9 mouse cellular contexts compared by ENCODE assay signal in the genomic region with DNA sequence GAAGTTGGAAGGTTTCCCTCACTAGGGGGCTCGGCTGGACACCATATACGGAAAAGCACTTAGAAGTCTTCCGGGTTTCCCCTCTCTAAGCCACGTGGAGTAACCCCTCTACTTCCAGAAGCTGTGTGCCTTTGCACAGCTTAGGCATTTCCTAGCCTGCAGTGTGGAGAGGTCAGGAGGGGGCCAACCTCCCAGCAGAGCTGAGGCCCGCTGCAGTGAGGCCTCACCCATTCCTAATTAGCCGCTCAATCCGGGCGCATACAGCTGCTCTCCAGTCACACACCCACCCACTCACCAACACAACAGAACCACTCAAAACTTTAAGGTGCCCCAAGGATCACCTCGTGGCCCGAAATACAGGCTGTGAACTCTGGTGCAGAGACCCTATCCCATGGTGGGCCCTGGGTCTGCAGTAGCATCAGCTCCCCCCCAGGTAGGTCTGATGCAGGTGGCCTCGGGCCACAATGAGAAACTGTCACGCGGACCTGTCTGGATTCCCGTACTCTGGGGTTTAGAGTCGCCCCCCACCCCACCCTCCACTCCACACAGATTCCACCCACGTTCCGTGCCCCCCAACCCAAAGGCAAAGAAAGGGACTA. TPM values are rescaled to one million over a fixed set of nuclear protein-coding genes. Genes with fewer than 3 reads are reported as not detected.
A peak's percentile ranks its signal among the peaks of the same experiment; 100 is the strongest.
DNase-seq lines count a peak whose midpoint lies in the region; ATAC-seq and TF ChIP-seq lines count a peak whose summit lies in the region.
"Had no signal": no experiment of that assay in that cellular context is flagged by ENCODE, and none has a peak within 500 bp of the region (broad histone marks: within the 10 kb centered on the region; RNA-seq: fewer than 3 reads in every experiment).

No protein-coding gene starts in this region.

- 4% methylated on average over 17 of the region's 17 CpGs for WGBS in embryonic facial prominence, embryonic 12.5 days
- WGBS in limb, embryonic 10.5 days, result 2% methylated on average over 17 of the region's 17 CpGs
- 7% methylated on average over 17 of the region's 17 CpGs for WGBS in olfactory bulb, adult 2 months

- no peaks in the 10 kb centered on the region for H3K9me3 ChIP-seq in embryonic facial prominence, embryonic 12.5 days
- H3K9me3 ChIP-seq in limb, embryonic 10.5 days (replicated peaks), result no peaks in the 10 kb centered on the region

- H3K36me3 ChIP-seq in embryonic facial prominence, embryonic 12.5 days, result no peaks in the 10 kb centered on the region
- no peaks in the 10 kb centered on the region for H3K36me3 ChIP-seq in limb, embryonic 10.5 days

- ATAC-seq in embryonic facial prominence, embryonic 12.5 days (ENCODE audit: insufficient number of reproducible peaks, insufficient read depth, low FRiP score, low TSS enrichment), result peak; percentile 61

- H3K9ac ChIP-seq in embryonic facial prominence, embryonic 12.5 days, result peak overlapping the region; percentile 70

- H3K4me1 ChIP-seq in embryonic facial prominence, embryonic 12.5 days, result peaks cover 19% of the 10 kb centered on the region
- peaks cover 16% of the 10 kb centered on the region for H3K4me1 ChIP-seq in limb, embryonic 10.5 days
- peaks cover 14% of the 10 kb centered on the region for H3K4me1 ChIP-seq in olfactory bulb, adult 2 months (ENCODE audit: control insufficient read depth, insufficient read depth, low read length)

- H3K27ac ChIP-seq in embryonic facial prominence, embryonic 12.5 days, result no peak overlapping the region
- H3K27ac ChIP-seq in limb, embryonic 10.5 days, result peak overlapping the region; percentile 86
- H3K27ac ChIP-seq in olfactory bulb, adult 2 months (ENCODE audit: insufficient read depth, low read depth, low read length), result no peak overlapping the region

- DNase-seq in kidney, postnatal 10 days, result peak; percentile 25
- no peak for DNase-seq in kidney, postnatal 36 days
- DNase-seq in limb, embryonic 10.5 days (ENCODE audit: low spot score), result no peak
- no peak for DNase-seq in frontal cortex, postnatal 10 days (ENCODE audit: low spot score in 2 of 2)
- no peak for DNase-seq in natural killer cell, adult 2 months (ENCODE audit: low spot score in 2 of 2)
- DNase-seq in spleen, postnatal 10 days (ENCODE audit: low spot score in 2 of 2), result no peak
- DNase-seq: adrenal gland, adult 8-10 months had no signal

- TF ChIP-seq POLR2A in olfactory bulb, adult 2 months (IDR thresholded peaks at IDR 0.05; ENCODE audit: insufficient read depth, low read depth, low read length), result no peak

- TF ChIP-seq CTCF in olfactory bulb, adult 2 months (IDR thresholded peaks at IDR 0.05; ENCODE audit: insufficient read depth, low read depth, low read length), result no peak

- peak overlapping the region; percentile 64 for H3K4me3 ChIP-seq in embryonic facial prominence, embryonic 12.5 days
- peak overlapping the region; percentile 75 for H3K4me3 ChIP-seq in limb, embryonic 10.5 days
- peak overlapping the region; percentile 67 for H3K4me3 ChIP-seq in olfactory bulb, adult 2 months (ENCODE audit: insufficient read depth, low read depth, low read length)

- peak overlapping the region; percentile 94 for H3K4me2 ChIP-seq in embryonic facial prominence, embryonic 12.5 days (replicated peaks)

- H3K27me3 ChIP-seq in embryonic facial prominence, embryonic 12.5 days, result peaks cover 12% of the 10 kb centered on the region
- peaks cover 38% of the 10 kb centered on the region for H3K27me3 ChIP-seq in limb, embryonic 10.5 days (ENCODE audit: low read depth, poor library complexity, severe bottlenecking)

RNA-seq across cellular contexts. Expression of a gene that starts 0.9 kb away (rescaled TPM):
- polyA plus RNA-seq in embryonic facial prominence, embryonic 12.5 days (2016; fragmentation: Nextera tagmentation; extraction: Ambion mirVana), result 4.1 and 4.5 TPM in 2 replicates
- polyA plus RNA-seq in limb, embryonic 10.5 days (2016; fragmentation: Nextera tagmentation; extraction: Ambion mirVana), result 0.88 and 1.1 TPM in 2 replicates
- polyA plus RNA-seq in olfactory bulb, adult 2 months (2012; ENCODE audit: insufficient read depth, insufficient read length, low replicate concordance, missing spikeins), result not detected in 2 replicates
